Mouse (Mus musculus) thymus, adult 2 months (tissue): ENCODE data around the gene Tsnax.

ENCODE experiments used
- CTCF ChIP-seq: fragments of 200-500 bp; IDR thresholded peaks from 2 replicates; pipeline ENCODE4 v1.5.1; 2012; ENCODE audit warnings: mild to moderate bottlenecking, control low read depth, low read length, moderate library complexity, borderline replicate concordance; ENCODE audit not compliant: control insufficient read depth, poor library complexity, insufficient read depth; ENCODE audit errors: extremely low read depth
- POLR2A ChIP-seq: fragments of 200-500 bp; IDR thresholded peaks from 2 replicates; pipeline ENCODE4 v1.6.1; 2012; ENCODE audit warnings: mild to moderate bottlenecking, low read length, control low read depth, moderate library complexity; ENCODE audit not compliant: control insufficient read depth, poor library complexity, insufficient read depth; ENCODE audit errors: extremely low read depth

GRCm38 (mm10) chr8:125045760-125046159, 33.0 kb downstream of the Tsnax start:
- TF ChIP-seq CTCF (no peak), POLR2A (no peak)
